Mouse (Mus musculus): ENCODE data around the gene Ctdspl. TPM values are rescaled to one million over a fixed set of nuclear protein-coding genes. Genes with fewer than 3 reads are reported as not detected.

Ctdspl gene
- polyA plus RNA-seq, 1 experiment from 2014 or later: 21.9 TPM

- no peaks in the 10 kb centered on the region for H3K27me3 ChIP-seq (ENCODE audit: insufficient read depth, low read length)
- peak overlapping the region; percentile 15; the same call in 1 of the 2 replicates for H3K27ac ChIP-seq
- H3K36me3 ChIP-seq (ENCODE audit: insufficient read depth, low read length): no peaks in the 10 kb centered on the region
- H3K9ac ChIP-seq (ENCODE audit: low read depth, low read length): 0 out of 2 replicates have a peak overlapping the region, but pooled peaks have one; percentile 10
- peaks cover 40% of the 10 kb centered on the region for H3K4me1 ChIP-seq (replicated peaks; ENCODE audit: insufficient read depth, low read length)
- ATAC-seq (replicated peaks; ENCODE audit: low FRiP score, low read depth): no peak
- 67% methylated on average over 16 of the region's 16 CpGs for WGBS
- no peaks in the 10 kb centered on the region for H3K9me3 ChIP-seq (replicated peaks; ENCODE audit: low read length)
- DNase-seq (ENCODE audit: low spot score): no peak
- H3K4me2 ChIP-seq (ENCODE audit: low read length): no peak overlapping the region
- H3K4me3 ChIP-seq (replicated peaks; ENCODE audit: low read depth, low read length): no peak overlapping the region
- no peak for TF ChIP-seq CTCF (IDR thresholded peaks at IDR 0.05; ENCODE audit: low read depth)
Measured at GRCm38 (mm10) chr9:119004703-119005076, 78.4 kb downstream of the Ctdspl start.

GRCm38 (mm10) chr9:119005303-119006029 lies 79.2 kb downstream of the Ctdspl start:
- DNase-seq (ENCODE audit: low spot score): no peak
- Histone ChIP-seq H3K27me3 (ENCODE audit: insufficient read depth, low read length) (no peaks in the 10 kb centered on the region), H3K9me3 (replicated peaks; ENCODE audit: low read length) (no peaks in the 10 kb centered on the region), H3K27ac (0 out of 2 replicates have a peak overlapping the region, but pooled peaks have one; percentile 15), H3K9ac (ENCODE audit: low read depth, low read length) (0 out of 2 replicates have a peak overlapping the region, but pooled peaks have one; percentile 10), H3K4me3 (replicated peaks; ENCODE audit: low read depth, low read length) (no peak overlapping the region), H3K4me2 (ENCODE audit: low read length) (no peak overlapping the region), H3K36me3 (ENCODE audit: insufficient read depth, low read length) (no peaks in the 10 kb centered on the region), H3K4me1 (replicated peaks; ENCODE audit: insufficient read depth, low read length) (peaks cover 39% of the 10 kb centered on the region)
- no peak for ATAC-seq (replicated peaks; ENCODE audit: low FRiP score, low read depth)
- no peak for TF ChIP-seq CTCF (IDR thresholded peaks at IDR 0.05; ENCODE audit: low read depth)
- 71% methylated on average over 15 of the region's 15 CpGs for WGBS

GRCm38 (mm10) chr9:119007266-119007665 lies 81.0 kb downstream of the Ctdspl start:
- TF ChIP-seq CTCF (IDR thresholded peaks at IDR 0.05; ENCODE audit: low read depth): no peak
- Histone ChIP-seq H3K9ac (ENCODE audit: low read depth, low read length) (no peak overlapping the region), H3K4me1 (replicated peaks; ENCODE audit: insufficient read depth, low read length) (peaks cover 31% of the 10 kb centered on the region), H3K27ac (no peak overlapping the region), H3K36me3 (ENCODE audit: insufficient read depth, low read length) (0 out of 2 replicates have a peak, but pooled peaks cover 4% of the 10 kb centered on the region), H3K4me2 (ENCODE audit: low read length) (no peak overlapping the region), H3K4me3 (replicated peaks; ENCODE audit: low read depth, low read length) (no peak overlapping the region), H3K27me3 (ENCODE audit: insufficient read depth, low read length) (no peaks in the 10 kb centered on the region), H3K9me3 (replicated peaks; ENCODE audit: low read length) (no peaks in the 10 kb centered on the region)
- DNase-seq (ENCODE audit: low spot score) (no peak), ATAC-seq (replicated peaks; ENCODE audit: low FRiP score, low read depth) (no peak)
- 69% methylated on average over 10 of the region's 10 CpGs for WGBS

- Histone ChIP-seq H3K9me3 (replicated peaks; ENCODE audit: low read length) (no peaks in the 10 kb centered on the region), H3K27ac (no peak overlapping the region), H3K36me3 (ENCODE audit: insufficient read depth, low read length) (peaks cover 16% of the 10 kb centered on the region; the same call in 1 of the 2 replicates), H3K9ac (ENCODE audit: low read depth, low read length) (no peak overlapping the region), H3K4me2 (ENCODE audit: low read length) (no peak overlapping the region), H3K4me3 (replicated peaks; ENCODE audit: low read depth, low read length) (no peak overlapping the region), H3K4me1 (replicated peaks; ENCODE audit: insufficient read depth, low read length) (peaks cover 20% of the 10 kb centered on the region), H3K27me3 (ENCODE audit: insufficient read depth, low read length) (no peaks in the 10 kb centered on the region)
- WGBS: 52% methylated on average over 7 of the region's 7 CpGs
- no peak for DNase-seq (ENCODE audit: low spot score)
- TF ChIP-seq CTCF (IDR thresholded peaks at IDR 0.05; ENCODE audit: low read depth): no peak
- no peak for ATAC-seq (replicated peaks; ENCODE audit: low FRiP score, low read depth)
Measured at GRCm38 (mm10) chr9:119008871-119009270, 82.6 kb downstream of the Ctdspl start.

- WGBS: 77% methylated on average over 13 of the region's 13 CpGs
- DNase-seq (ENCODE audit: low spot score): no peak
Measured at GRCm38 (mm10) chr9:119010156-119010710, 84.0 kb downstream of the Ctdspl start.

GRCm38 (mm10) chr9:119016785-119017507 lies 90.7 kb downstream of the Ctdspl start:
- no peak for TF ChIP-seq CTCF (IDR thresholded peaks at IDR 0.05; ENCODE audit: low read depth)
- Histone ChIP-seq H3K27me3 (ENCODE audit: insufficient read depth, low read length) (no peaks in the 10 kb centered on the region), H3K36me3 (ENCODE audit: insufficient read depth, low read length) (peaks cover 42% of the 10 kb centered on the region), H3K27ac (no peak overlapping the region), H3K4me3 (replicated peaks; ENCODE audit: low read depth, low read length) (no peak overlapping the region), H3K4me1 (replicated peaks; ENCODE audit: insufficient read depth, low read length) (0 out of 2 replicates have a peak, but pooled peaks cover under 1% of the 10 kb centered on the region), H3K9ac (ENCODE audit: low read depth, low read length) (no peak overlapping the region), H3K4me2 (ENCODE audit: low read length) (no peak overlapping the region), H3K9me3 (replicated peaks; ENCODE audit: low read length) (no peaks in the 10 kb centered on the region)
- DNase-seq (ENCODE audit: low spot score) (no peak), ATAC-seq (replicated peaks; ENCODE audit: low FRiP score, low read depth) (no peak)
- 85% methylated on average over 7 of the region's 7 CpGs for WGBS

More at GRCm38 (mm10) chr9:119010156-119010710, 84.0 kb downstream of the Ctdspl start:
- H3K27ac ChIP-seq: no peak overlapping the region
- no peak overlapping the region for H3K4me3 ChIP-seq (replicated peaks; ENCODE audit: low read depth, low read length)
- H3K9ac ChIP-seq (ENCODE audit: low read depth, low read length): no peak overlapping the region
- no peaks in the 10 kb centered on the region for H3K9me3 ChIP-seq (replicated peaks; ENCODE audit: low read length)
- no peak; the same call in 1 of the 2 replicates for ATAC-seq (replicated peaks; ENCODE audit: low FRiP score, low read depth)
- TF ChIP-seq CTCF (IDR thresholded peaks at IDR 0.05; ENCODE audit: low read depth): no peak
- H3K4me2 ChIP-seq (ENCODE audit: low read length): no peak overlapping the region
- peaks cover 29% of the 10 kb centered on the region; the same call in 1 of the 2 replicates for H3K36me3 ChIP-seq (ENCODE audit: insufficient read depth, low read length)
- no peaks in the 10 kb centered on the region for H3K27me3 ChIP-seq (ENCODE audit: insufficient read depth, low read length)
- peaks cover 10% of the 10 kb centered on the region for H3K4me1 ChIP-seq (replicated peaks; ENCODE audit: insufficient read depth, low read length)
